Mouse (Mus musculus) heart, embryonic 12.5 days (tissue): ENCODE data around the gene Kcnc4. TPM values are rescaled to one million over a fixed set of nuclear protein-coding genes. Genes with fewer than 3 reads are reported as not detected.

Experiments used
- polyA plus RNA-seq: library from polyadenylated mRNA; unstranded; fragments of >200 nt; fragmentation: Nextera tagmentation; extraction: Ambion mirVana; gene quantifications from 2 replicates; pipeline ENCODE4 v1.2.1, GENCODE M21; 2016

The Kcnc4 gene
- polyA plus RNA-seq, 1 experiment from 2014 or later, result 0.15 TPM

Other genes starting within 250 kb of the Kcnc4 start
- gene Cym, start 237.8 kb downstream of the Kcnc4 start, polyA plus RNA-seq, result 0.18 TPM in 1 of 2 replicates, not detected in the other
- gene A630076J17Rik, start 228.9 kb downstream of the Kcnc4 start, polyA plus RNA-seq, result not detected in 2 replicates
- gene Prok1, start 219.8 kb downstream of the Kcnc4 start, polyA plus RNA-seq, result not detected in 2 replicates
- gene Lamtor5, start 180.7 kb downstream of the Kcnc4 start, polyA plus RNA-seq, result 129 and 137 TPM in 2 replicates
- 2.6 TPM in 2 replicates for gene Slc16a4, start 168.3 kb downstream of the Kcnc4 start, polyA plus RNA-seq
- gene Rbm15, start 125.9 kb downstream of the Kcnc4 start, polyA plus RNA-seq, result 12.8 TPM in 2 replicates
- gene Slc6a17, start 58.5 kb upstream of the Kcnc4 start, polyA plus RNA-seq, result 3.9 and 4.6 TPM in 2 replicates
- gene Ubl4b, start 95.5 kb upstream of the Kcnc4 start, polyA plus RNA-seq, result not detected in 2 replicates
- 0.49 and 1.4 TPM in 2 replicates for gene Alx3, start 135.5 kb upstream of the Kcnc4 start, polyA plus RNA-seq
- gene Gm10961, start 171.8 kb upstream of the Kcnc4 start, polyA plus RNA-seq, result not detected in 2 replicates
- 43.6 and 44.6 TPM in 2 replicates for gene Strip1, start 172.1 kb upstream of the Kcnc4 start, polyA plus RNA-seq
- 69.3 and 74.0 TPM in 2 replicates for gene Ahcyl1, start 237.0 kb upstream of the Kcnc4 start, polyA plus RNA-seq